Mouse (Mus musculus) spleen, postnatal 10 days (tissue): ENCODE measurements around the gene Mpeg1.

Source experiments
- DNase-seq, 2 experiments: peaks; one replicate each; pipeline ENCODE4 v3.0.0; 2021 to 2022; ENCODE audit warnings: low spot score in 2 of 2

Mpeg1 gene

DNA sequence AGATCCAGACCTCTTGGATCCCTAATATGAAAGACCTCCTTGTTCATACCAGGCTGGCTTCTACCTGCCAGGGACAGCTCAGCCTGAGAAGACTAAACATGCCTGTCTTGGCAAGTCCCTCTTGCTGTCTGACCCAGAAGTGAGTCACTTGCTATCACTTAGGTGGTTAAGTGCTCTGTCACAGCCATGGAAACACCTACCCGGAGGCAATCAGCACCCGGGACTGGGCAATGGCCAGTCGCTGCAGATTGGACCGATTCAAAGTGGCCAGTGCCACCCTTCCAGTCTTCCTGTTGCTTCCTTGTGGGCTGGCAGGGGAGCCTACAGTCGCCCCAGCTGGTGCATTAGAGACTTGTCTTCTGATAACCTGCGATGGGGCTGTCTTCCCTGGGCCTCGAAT, 31.1 kb downstream of the Mpeg1 start:
- no peak for DNase-seq

DNA sequence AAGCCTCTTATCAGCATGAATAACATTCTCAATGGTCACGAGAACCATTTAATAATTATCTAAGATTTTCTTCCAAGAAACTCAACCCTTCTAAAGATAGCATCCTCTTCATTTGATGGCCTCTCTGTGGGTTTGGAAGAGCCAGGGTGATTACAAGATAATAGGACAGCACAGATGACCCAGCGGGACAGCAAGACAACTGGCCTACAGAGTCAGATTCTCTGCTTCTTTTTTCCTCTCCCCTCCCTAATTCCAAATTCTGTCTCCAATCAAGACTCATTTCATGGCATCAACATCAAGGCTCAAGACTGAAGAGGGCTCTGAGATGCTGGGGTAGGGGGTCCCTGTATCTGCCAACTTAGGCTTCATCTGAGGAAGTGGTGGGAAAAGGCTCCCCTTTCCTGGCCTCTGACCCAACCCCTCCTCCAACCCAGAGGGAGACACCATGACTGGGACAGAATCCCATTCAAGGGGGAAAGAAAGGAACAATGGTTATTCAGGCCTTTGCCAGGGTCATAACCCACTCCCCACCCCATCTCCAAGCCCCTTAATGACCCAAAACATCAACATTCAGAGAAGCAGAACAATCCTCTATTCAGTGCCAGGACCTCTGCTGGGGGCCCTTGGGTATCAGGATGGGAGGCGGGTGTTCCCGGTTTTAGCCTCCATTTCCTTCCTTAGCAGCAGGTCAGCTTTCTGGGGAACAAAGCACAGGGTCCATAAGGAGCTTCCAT, 33.0 kb downstream of the Mpeg1 start:
- DNase-seq = no peak

DNA sequence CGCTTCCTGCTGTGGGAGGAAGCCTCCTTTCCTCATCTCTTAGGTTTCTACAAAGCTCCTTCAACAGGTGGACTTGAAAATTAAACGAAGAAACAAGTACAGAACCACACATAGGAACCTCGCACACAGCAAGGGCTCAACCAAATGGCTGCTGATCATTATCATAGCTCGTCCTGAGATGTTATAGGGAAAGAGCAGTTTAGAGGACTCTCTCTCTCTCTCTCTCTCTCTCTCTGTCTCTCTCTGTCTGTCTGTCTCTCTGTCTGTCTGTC, 33.5 kb downstream of the Mpeg1 start:
- DNase-seq = no peak

DNA sequence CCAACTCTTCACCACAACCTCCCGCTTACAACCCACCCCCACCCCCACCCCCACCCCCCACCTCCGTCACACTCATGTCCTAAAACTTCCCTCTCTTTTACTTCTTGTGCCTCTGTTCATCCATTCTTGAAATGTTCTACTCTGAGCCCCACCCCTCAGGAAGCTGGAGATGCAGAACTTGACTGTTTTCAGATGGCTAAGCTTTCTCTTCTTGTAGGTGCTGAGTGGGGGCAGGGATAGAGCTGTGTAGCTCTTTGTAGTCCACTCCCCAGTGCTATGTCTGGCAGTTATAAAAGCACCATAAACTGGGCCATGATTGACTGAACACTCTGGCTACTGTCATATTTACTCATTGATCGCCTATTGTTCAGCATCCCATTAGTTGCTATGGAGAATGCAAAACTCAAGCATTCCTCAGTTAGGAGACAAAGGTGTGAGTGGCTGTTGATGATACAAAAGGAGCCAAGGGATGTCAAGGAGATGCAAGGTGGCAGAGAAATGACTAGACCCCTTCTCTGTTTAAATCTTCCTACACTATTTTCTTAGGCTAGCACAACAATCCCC, 34.5 kb downstream of the Mpeg1 start:
- no peak for DNase-seq

DNA sequence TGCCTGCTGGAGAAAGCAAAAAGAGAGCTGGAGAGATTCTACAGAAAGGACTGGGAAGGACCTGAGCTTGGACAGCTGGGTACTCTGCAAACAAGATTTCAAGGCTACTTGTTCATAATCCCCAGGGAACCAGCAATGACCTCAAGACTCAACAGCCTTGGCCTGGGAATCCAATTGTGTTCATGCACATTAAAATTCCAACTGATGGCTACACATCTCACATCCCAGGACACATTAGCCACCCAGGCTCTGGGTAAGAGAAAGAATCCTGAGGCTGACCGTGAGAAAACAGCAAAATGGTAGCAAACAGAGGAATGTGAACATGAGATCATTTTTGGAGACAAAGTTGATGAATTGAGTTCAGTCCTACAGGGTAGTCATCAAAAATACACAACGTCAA, 35.7 kb downstream of the Mpeg1 start:
- DNase-seq = no peak

DNA sequence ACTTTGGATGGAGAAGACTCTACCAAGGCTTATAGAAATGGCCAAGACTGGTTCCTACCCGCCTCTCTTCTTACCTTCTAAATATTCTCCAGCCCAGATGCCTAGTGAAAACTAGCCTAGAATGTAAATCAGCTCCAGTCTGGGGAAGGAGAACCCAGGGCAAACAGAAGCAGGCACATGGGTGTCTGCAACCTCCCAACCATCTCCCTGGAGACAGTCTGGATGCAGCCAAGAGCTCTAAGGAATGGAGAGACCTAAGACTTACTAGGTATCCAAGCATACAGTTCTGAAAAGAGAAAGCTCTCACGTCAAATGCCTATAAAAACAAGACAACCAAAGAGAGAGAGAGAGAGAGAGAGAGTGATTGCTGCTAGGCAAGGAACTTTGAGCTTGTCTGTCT, 37.3 kb downstream of the Mpeg1 start:
- no peak for DNase-seq

DNA sequence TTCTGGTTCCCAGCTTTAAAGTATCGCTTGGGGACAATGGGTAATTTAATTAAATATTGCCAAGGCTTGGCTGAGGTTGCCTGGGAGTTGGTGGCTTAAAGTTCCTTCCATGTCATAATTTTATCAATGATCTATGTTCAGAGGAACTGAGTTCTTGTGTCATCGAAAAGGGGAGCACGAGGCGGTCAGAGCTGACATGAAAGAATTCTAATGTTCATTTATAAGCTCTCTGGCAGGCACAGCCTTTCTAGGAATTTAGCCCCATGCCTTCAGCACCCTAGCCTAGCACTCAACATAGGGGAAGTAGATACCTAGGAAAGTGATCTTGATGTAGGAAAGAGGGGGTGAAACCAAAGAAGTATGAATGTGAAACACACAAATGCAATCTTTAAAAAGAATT, 37.7 kb downstream of the Mpeg1 start:
- DNase-seq = no peak

DNA sequence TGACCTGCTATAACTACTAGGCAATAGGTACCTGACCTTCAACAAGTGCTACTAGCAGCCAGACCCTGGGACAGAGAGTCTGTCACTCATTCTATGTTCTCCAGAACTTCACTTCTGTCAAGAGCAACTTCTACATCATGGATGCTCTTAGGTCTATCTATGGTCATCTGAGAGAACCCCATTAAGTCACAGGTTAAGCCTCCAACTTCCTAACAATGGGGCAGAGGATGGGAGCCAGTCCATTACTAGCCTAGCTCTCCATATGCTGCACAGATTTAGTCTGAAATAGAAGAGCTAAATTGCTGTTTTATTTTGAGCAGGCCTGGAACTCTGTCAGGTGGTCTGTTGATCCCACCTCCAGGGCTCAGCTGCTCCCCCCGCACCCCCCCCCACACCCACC, 38.4 kb downstream of the Mpeg1 start:
- no peak for DNase-seq

DNA sequence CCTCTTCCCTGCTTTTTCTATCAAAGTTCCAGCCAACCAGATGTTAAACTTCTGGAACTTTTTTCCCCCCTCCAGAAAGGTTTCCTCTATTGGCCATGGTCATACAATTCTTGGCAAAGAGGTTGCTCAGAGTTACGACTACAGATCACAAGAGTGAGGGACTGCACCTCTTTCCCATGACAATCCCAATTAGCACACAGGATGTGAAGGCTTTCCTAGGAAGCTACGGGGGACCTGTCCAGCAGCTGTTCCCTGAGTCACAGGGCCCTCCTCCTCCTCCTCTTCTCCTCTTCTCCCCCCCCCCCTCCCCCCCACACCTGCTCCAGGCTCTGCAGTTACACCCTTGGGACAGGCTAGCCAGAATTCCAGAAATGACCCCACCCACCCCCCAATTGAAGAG, 38.9 kb downstream of the Mpeg1 start:
- DNase-seq = no peak

DNA sequence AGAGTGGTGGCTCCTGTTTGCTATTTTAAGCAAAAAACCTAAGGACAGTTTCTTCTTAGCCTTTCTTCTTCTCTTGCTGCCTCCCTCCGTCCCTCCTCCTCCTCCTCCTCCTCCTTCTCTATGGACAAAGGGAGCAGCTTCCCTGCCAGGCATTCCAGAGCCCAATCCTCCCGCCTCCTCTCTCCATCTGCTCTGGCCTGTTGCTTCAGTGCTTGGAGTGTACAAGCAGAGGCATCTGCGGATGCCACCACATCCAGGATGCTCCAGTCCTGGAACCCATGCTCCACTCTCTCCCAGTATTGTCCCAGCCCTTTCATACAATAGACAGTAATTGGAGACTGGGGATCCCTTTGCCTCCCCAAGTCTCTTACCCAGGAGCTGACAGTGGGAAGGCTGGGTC, 39.5 kb downstream of the Mpeg1 start:
- DNase-seq = no peak

DNA sequence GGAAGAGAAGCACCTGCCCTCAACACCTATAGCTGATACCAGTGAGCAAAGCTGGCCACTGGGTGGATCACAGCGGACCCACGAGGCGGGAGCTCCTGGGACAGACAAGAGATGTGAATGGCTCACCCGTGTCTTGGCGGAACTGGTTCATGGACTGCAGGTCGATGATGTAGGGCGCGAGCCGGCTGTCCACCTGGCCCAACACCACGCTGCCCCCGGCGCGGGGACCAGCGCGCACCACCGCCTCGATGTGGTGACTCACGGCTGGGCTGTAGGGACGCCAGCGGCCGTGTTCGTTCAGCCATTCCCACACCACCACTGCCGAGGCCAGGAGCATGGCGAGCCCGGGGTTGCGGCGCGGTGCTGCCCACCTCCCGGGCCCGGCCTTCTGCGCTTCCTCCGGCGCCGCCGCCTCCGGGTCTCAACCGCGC, 40.3 kb downstream of the Mpeg1 start:
- DNase-seq = peak; percentile 16 to 25

DNA sequence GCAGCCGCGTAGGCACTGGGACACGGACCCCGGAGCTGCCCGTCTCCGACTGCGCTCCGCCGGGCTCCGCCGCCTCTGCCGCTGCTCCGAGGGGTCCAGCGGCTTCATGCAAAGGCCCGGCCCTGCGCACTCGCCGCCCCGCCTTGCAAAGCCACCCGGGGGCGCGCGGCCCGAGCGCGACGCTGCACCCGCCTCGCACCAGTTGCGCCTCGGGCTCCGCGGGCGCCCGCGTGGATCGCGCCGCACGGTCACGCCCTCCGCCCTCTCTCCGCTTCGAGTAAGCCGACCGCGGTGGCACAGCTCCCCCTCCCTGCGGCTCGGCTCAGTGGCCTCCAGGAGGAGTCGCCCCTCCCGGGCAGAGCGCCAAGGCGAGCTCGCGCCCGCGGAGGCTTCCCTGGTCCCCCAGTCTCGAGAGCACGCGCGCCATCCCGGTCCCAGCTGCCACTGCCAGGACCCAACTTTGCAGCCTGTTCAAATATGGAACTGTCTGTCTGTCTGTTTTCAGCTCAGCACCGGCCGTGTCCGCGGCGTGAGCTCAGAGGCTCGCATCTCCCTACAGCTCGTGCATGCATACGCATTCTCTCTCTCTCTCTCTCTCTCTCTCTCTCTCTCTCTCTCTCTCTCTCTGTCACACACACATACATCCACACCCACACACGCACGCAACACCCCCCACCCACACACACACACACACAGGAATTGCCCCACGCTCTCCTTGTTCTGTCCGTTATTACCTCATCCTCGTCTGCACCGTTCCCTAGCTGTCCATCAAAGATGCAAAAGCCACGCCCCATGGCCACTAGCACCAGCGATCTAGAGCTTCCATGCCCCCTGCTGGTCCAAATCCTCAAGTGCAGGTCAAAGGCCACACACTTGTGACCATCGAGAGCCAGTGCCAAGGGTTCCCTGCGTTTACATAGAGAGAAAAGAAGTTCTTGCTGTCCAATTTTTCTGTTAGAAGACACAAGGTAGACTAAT, 41.1 kb downstream of the Mpeg1 start, which contains the start of gene Dtx4:
Dtx4 (minus strand) TSS at position 85 of the 978 bp plus-strand sequence.
- DNase-seq = peak; percentile 75 to 92

DNA sequence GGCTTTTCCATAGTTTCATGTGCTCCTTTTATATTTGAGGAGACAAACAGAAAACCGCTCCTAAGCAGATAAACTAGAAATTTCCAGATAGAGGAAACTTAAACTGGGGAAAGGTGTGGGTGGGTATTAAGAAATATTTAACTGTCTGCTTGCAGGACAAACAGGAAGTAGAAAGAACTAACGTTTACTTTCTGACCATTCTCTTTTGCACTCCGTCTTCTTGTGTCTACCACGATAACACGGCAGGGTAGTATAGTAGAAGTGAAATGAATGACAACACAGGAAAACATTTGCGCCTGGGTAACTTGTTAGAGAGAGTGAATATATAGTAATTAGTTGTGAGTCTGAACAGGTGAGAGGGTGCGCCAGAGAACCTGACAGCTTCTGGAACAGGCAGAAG, 42.2 kb downstream of the Mpeg1 start:
- DNase-seq = no peak

DNA sequence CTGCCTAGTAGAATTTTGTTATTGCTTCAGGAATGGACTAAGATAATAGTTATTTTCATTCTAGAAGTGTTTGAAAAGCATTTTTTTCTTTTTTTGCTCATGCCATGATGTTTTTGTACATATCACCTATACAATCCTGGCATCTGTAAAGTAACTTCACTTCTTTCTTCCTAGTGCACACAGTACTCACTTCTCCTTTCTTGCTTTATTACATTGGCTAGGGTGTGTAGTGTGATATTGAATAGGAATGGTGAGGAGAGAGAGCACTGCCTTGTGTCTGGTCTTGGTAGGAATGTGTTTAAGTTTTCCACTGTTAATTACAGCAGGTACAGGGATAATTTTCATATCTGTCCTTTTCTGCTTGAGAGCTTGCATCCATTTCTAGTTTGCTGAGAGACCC, 54.0 kb downstream of the Mpeg1 start:
- no peak for DNase-seq
